Mouse (Mus musculus): ENCODE data around the gene Sirt1.
"Not testable (repeated sequence)": the region's sequence is repeated elsewhere in the genome, so short reads cannot be mapped to it uniquely, and the experiment has no call there.

Sirt1 gene

DNA sequence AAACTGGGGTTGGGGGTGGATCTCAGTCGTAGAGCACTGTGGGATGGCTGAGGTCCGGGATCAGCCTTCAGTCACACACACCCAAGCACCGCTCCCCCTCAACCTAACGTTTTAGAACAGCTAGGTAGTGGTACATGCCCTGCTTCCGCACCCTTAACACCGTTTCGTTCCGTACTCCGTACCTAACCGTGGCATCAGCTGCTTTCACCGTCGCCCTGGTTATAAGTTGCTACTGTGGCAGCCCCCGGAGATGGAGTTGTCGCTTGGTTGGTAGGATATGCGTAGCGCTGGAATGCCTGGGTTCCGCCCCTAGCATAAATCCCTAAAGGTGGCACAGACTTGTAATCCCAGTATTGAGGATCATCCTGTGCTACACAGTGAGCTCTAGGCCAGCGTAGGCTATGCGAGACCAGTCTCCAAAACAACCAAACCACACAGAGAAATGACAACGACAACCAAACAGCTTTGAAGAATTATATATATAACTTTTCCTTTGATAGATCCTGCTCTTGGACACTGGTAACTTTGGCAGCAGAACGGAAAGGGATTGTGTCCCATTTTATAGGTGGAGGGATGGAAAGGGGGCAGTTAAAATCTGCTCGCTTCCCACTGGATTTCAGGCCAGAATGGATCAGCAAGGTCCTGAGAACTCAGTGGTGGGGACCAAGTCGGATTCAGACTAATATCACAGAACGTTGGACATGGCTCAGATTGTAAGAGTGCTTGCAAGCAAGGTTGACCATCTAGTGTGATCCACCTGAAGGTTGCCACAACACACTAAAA lies at the start of gene Sirt1:
TSS of gene Sirt1 (minus strand) at position 207 of the 783 bp plus-strand sequence.
- in situ Hi-C loops (cut with MboI, MseI): loop anchor here in 1 of 2 experiments (5.0 kb wide), 1 partner anchor 229 kb away; no protein-coding TSS in a partner anchor

DNA sequence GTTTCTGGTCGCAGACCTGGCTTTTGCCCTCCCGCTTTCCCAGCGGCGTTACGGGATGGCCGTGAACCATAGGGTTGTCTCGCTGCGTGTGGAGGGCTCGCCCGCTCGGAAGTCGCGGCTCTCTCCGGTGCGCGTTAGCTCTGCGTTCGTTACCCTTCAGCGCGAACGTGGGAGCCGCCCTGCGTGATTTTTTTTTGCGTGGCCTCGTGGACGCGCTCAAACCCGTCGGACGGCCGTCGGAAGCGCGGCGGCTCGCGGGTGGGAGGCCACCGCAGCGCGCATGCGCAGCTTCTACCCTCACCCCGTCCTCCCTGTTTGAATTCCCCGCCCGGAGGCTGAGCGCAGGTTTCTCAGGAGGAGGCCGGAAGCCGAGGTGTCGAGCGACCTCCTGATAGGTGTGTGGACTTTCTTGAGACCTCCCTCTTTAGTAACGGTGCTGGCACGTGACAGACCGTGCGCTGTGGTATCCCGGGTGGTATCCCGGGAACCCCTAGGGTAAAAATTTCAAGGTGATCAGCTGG lies 48.3 kb upstream of the Sirt1 start, which contains the start of gene Ctnna3:
TSS of gene Ctnna3 (plus strand) at position 314 of the 521 bp plus-strand sequence.
- in situ Hi-C loops (cut with MboI, MseI): no loop called here

DNA sequence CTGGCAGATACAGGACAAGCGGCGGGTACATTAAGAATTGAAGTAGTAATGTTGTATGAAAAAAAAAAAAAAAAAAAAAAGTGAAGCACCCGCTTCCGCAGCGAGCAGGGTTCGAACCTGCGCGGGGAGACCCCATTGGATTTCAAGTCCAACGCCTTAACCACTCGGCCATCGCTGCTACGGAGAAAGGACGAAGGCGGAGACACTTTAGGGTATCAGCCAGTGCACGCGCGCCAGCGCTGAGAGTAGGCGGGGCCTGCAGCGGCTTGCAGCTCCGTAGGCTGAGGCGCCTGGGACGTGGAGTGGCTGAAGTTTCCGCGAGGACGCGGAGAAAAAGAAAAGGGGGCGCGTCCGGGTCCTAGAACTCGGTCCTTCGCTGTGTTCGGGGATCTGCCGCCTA lies 47.9 kb upstream of the Sirt1 start:
- in situ Hi-C loops (cut with MboI, MseI): no loop called here

DNA sequence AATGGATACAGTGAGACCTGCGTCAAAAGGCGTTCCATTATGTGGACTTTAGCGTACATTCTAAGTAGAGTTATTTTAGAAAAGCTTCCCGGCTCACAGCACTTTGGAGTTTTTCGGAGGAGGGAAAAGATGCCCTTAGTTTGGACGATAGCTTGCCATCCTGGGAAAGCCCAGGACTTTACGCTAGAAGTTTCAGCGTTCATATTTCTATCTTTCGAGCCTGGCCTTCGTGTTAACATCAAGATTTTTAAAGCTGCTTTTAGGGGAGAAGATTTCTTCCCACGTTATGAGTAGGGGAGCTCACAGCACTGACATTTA lies 47.5 kb upstream of the Sirt1 start:
- in situ Hi-C loops (cut with MboI, MseI): no loop called here

DNA sequence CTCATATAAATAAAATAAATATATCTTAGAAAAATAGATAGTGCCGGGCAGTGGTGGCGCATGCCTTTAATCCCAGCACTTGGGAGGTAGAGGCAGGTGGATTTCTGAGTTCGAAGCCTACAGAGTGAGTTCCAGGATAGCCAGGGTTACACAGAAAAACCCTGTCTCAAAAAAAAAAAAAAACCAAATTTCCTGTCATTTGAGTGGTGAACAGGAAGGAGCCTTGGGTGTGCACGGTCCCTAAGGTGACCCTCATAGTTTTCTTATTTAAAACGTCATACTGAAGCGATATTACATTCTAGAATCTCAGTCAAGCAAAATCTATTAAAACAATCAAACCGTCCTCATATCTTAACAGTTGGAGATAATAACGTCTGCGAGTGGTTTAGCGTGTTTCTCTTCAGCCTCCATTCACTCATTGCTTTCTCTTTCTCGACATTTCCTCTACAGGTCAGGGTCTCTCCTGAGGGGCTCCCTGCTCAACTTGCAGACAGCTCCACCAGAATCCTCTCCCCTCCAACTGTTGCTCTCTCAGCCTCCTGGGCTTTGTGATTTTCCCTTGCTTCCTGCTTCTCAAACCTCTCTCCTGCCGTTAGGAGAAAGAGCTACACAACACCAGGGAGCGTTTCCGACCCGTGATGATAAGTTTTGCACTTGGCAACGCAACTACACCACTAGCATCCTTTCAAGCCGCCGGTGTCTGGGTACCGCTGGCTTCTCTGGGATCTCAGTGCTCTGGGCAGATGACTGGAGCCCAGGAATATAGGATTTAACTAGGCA lies 46.9 kb upstream of the Sirt1 start:
- in situ Hi-C loops (cut with MboI, MseI): no loop called here

DNA sequence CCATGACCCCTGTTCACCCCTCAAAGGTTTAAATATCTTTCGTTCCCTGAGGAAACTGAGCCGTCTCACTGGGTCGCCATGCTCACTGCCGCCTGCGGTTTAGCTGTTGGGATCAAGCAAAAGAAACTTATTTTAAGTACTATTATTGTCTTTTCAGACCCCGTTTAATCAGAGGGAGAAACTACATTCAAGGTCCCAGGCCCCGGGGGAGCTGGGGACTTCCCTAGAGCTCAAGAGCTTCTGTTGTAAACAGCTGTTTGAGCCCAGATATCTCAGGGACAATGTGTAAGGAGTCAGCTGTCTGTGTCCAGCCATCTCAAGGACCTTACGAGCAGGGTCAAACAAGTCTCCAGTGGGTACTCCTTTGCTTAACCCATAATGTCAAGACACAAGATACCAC lies 45.6 kb upstream of the Sirt1 start:
- in situ Hi-C loops (cut with MboI, MseI): no loop called here

DNA sequence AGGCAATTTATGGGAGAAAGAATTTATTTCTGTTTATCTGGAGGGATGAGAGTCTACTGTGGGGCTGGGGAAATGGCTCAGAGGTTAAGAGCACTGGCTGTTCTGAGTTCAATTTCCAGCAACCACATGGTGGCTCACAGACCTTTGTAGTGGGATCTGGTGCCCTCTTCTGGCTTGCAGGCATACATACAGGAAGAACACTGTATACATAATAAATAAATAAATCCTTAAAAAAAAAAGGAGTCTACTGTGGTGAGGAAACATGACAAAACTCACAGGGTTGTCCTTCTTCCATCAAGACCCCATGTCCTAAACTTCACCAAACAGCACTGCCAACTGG lies 42.9 kb upstream of the Sirt1 start:
- in situ Hi-C loops (cut with MboI, MseI): loop anchor here in 1 of 2 experiments (5.0 kb wide), 1 partner anchor 87 kb away; no protein-coding TSS in a partner anchor

DNA sequence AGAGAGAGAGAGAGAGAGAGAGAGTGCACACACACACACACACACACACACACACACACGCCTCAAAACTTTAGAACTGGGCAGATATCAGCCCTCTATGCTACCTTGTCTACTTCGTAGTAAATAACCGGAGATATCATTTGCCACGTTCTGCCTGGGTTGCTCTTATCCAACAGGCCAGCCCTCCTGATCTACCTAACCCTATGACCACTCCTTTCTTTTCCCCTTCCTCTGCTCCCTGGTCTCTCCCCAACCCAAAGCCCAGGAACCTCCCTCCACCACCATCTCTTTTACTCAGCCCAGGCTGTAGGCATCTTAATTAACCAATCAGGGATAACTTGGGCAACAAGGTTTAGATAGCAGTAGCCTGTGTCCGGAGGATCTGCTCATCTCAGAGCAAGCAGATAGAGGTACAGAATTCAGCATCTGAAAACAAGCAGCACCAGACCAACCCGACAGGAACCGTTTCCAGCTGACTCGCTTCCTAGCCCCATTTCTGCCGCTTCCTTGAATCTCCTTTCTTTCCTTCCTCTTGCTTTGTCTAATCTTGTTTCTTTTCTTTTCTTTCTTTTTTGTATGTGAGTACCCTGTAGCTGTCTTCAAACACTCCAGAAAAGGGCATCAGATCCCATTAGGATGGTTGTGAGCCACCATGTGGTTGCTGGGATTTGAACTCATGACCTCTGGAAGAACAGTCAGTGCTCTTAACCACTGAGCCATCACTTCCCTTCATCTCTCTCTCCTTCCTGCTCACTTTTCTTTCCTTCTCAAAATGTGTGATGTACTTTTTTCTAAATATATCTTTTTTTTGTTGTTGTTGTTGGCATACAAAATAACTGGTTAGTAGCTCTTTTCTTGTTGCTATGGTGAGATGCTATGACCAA lies 42.3 kb upstream of the Sirt1 start:
- in situ Hi-C loops (cut with MboI, MseI): loop anchor here in 1 of 2 experiments (5.0 kb wide), 1 partner anchor 87 kb away; no protein-coding TSS in a partner anchor

DNA sequence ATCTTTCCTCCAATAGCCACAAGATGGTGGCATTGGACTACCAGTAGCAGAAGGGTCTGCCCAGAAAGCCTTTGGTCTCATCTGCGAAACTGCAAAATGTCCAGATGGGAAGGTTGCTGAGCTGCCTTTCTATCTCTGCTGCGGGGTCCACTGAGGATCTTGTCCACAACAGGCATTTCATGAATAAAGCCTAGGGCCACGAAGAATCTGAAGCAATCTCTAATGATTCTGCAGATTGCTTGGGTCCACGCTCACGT lies 41.2 kb upstream of the Sirt1 start:
- in situ Hi-C loops (cut with MboI, MseI): loop anchor here in 1 of 2 experiments (5.0 kb wide), 1 partner anchor 85 kb away; no protein-coding TSS in a partner anchor

DNA sequence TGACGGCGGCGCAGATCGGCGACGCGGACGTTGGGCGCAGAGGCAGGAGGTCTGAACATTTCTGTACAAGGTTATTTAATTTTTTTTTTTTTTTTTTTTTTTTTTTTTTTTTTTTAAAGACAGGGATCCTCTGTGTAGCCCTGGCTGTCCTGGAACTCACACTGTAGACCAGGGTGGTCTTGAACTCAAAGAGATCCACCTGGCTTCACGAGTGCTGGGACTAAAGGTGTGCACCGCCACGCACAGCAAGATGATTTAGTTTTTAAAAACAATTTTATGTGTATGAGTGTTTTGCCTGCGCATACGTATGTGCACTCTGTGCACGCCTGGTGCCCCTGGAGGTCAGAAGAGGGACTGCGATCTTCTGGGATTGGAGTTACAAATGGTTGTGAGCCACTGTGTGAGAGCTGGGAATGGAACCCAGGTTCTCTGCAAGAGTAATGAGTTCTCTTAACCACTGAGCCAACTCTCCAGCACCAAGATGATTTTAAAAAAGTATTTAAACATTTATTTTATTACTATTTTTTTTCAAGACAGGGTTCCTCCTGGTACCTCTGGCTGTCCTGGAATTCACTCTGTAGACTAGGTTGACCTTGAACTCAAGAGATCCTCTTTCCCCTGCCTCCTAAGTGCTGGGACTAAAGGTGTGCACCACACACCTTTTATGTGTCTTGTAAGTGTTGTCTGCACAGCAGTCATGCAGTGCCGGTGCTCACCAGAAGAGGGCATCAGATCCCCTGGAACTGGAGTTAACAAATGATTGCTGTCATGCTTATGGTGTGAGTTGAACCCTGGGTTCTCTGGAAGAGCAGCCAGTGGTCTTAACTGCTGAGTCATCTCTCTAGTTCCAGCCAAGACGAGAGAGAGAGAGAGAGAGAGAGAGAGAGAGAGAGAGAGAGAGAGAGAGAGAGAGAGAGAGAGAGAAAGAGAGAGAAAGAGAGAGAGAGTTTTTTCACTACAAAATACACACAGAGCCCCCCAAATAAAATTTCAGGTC lies 40.5 kb upstream of the Sirt1 start, which contains the start of gene Gm7075:
TSS of gene Gm7075 (minus strand) at position 51 of the 997 bp plus-strand sequence.
- in situ Hi-C loops (cut with MboI, MseI): loop anchor here in 1 of 2 experiments (5.0 kb wide), 1 partner anchor 85 kb away; no protein-coding TSS in a partner anchor

DNA sequence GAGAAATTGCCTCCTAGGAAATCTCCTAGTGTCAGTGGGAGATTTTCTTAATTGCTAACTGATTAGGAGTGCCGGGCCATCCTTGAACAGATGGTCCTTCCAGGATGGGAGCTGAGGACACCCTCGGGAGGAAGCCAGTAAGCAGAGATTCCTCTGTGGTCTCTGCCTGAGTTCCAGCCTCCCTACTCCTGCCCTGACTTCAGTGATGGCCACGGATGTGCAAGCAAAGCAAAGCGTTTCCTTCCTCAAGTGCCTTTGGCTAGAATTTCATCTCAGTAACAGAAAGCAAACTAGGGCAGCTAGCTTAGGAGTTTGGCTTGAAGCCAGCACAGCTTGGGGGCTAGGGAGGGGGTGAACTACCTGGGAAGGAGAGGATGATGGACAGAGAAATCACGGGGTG lies 35.6 kb upstream of the Sirt1 start:
- in situ Hi-C loops (cut with MboI, MseI): no loop called here

DNA sequence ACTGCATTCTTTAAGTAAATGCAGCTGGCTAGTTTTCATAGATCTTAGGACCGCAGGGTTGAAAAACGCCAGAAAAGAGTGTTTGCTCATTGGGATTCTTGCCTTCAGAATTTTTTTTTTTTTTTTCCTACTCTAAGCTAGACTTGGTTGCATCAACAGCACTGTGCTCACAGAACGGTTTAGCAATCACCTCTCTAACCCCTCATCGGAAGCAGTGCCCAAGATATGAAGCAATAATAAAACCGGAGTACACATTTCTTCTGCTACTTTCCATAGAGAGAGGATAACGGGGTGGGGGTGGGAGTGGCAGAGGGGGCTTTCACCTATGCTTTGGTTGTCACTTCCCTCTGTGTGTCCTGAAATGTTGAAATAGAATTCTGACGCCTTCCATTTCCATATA lies 34.3 kb upstream of the Sirt1 start:
- in situ Hi-C loops (cut with MboI, MseI): no loop called here

DNA sequence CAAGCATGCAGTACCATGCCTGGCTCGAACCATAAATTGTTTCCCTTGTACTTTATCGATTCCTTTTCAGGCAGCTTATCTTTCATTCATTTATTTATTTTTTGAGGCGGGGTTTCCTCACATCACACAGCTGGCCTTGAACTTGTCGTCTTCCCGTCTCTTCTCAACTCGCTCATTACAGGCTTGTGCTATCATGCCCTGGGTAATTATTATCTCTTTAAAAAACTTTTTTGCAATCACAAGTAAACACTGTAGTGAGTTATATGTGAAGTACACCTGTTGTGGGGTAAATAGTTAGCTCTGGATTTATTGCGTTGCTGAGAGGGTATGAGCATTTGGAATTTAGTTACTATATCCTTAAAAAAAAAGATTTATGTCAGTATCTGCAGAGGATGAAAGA lies 33.8 kb upstream of the Sirt1 start:
- in situ Hi-C loops (cut with MboI, MseI): no loop called here

DNA sequence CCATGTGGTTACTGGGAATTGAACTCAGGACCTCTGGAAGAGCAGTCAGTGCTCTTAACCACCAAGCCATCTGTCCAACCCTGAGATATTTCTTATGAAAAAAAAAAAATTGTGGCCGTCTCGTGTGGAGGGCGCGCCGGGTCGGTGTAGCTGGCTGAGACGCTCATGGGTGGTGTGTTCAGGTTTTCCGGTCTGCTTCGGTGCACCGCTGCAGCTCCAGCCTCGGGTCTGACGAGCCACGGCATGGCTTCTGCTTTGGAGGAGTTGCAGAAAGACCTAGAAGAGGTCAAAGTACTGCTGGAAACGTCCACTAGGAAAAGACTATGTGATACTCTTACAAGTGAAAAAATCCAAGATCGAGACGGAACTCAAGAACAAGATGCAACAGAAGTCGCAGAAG lies 31.3 kb upstream of the Sirt1 start:
- in situ Hi-C loops (cut with MboI, MseI): no loop called here

DNA sequence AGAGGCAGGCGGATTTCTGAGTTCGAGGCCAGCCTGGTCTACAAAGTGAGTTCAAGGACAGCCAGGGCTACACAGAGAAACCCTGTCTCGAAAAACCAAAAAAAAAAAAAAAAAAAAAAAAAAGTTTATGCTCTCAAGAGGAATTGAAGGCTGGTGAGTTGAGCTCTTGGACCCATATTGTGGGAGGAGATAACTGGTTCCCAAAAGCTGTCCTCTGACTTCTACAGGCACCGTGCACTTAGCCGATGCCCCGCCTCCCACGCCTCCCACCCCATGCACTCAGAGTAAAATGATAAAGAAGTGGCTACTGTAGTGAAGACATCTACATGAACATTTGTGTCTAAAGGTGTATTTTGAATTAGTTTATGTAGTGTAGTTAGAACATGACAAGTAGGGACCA lies 30.2 kb upstream of the Sirt1 start:
- in situ Hi-C loops (cut with MboI, MseI): not testable (repeated sequence)

DNA sequence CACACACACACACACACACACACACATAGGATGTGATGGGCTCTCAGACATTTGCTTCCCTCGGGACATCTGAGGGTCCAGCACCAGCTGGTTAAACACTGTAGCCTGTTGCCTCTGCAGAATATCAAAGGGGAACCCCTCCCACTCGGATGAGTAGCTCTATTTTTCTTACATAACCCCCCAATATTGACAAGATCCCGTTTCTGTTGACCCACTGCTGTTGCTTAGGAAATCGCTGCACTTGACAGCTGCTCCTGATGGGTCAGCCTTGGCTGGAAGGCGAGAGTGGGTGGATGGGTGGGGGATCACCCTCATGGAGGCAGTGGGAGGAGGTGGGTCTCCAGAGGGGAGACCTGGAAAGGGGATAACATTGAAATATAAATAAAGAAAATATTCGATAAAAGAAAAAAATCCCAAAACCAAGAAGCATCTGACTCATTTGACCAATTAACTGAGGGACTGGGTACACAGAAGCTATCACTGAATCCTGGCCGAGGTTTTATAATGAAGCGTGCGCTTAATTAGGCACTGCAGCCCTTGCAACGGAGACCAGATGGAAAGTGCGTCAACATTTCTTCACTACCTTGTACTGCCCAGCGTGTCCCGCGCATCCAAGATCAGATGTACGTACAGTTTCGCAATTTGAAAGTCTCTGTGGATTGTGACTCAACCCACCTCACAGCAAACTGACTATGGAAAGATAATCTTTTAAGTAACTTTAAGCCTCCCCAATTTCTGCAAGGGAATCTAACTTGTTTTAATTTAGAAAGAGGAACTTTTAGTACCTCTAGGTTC lies 28.9 kb upstream of the Sirt1 start:
- in situ Hi-C loops (cut with MboI, MseI): no loop called here

DNA sequence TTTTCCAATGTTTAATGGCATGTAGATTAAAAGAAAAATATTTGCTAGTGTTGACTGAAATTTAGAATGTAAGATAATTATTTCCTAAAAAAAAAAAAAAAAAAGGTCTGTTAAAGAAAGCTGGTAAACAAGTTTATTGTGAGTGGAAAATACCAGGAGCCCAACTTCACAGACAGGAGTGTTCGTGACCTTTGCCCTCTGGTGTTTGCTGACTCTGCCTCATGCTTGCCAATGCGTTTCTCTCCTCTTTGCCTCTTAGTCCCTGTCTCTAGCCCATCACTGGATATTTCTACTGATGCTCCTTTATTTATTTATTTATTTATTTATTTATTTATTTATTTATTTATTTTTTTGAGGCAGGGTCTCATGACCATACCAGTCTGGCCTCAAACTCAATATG lies 22.1 kb upstream of the Sirt1 start:
- in situ Hi-C loops (cut with MboI, MseI): no loop called here

DNA sequence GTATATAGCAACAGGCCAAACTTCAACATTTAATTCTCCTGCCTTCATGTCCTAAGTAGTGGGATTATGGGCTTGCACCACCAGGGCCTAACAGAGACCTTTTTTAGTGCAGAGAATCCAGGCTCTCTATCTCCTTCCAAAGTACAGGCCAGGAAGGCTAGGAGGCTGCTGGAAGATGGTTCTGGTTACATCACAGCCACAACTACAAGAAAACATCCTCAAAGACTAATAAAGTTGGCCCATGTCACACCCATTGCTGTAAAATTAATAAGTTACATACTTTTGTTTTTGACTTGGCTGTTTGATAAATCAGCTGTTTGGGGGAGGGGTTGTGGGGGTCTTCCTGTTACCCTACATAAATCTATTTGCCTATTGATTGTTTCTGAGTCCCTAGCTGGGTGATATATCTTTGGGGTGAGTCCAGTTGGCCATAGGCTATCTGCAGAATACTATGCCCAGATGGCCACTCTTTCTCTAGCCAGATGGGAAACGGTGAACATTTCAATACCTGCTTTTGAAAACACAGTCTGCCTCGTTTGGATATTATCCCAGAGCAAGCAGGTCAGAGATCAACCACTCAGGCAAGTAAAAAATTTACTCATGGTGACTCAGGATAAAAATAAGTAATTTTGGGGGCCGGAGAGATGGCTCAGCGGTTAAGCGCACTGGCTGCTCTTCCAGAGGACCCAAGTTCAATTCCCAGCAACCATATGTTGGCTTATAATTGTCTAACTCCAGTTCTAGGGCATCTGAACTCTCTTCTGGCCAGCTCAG lies 21.4 kb upstream of the Sirt1 start:
- in situ Hi-C loops (cut with MboI, MseI): no loop called here

DNA sequence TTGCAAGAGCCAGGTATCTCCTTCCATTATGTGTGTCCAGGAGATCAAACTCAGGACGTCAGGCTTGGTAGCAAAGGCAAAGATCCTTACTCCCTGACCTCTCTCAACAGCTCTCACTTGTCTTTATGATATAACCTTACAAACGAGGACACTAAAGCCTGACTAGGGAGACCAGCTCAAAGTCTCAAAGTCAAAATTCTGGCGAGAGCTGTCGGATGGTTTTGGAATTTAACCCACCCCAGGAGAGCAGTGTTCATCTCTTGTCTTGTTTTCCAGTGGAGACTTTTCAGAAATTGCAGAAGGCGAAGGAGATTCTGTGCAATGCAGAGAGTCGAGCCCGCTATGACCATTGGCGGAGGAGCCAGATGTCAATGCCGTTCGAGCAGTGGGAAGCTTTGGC lies 15.5 kb upstream of the Sirt1 start:
- in situ Hi-C loops (cut with MboI, MseI): no loop called here

All from T-helper 17 cell (primary cell).